Mouse (Mus musculus) cerebellum, postnatal 10 days (tissue): ENCODE measurements at regions not wholly inside any gene's neighbourhood (a gene's known extent, or its start where the extent isn't known, plus 50 kb on each side); places are given as distances from the start of the nearest gene placed in this dataset.

Experiments used
- DNase-seq, 2 experiments: peaks; one replicate each; pipeline ENCODE4 v3.0.0; 2021; ENCODE audit warnings: mixed read lengths in 2 of 2

GRCm38 (mm10) chr14:87348825-87349224 is 67.6 kb upstream of the Tdrd3 start:
- no peak for DNase-seq

GRCm38 (mm10) chr14:87365793-87366192 is 50.6 kb upstream of the Tdrd3 start:
- DNase-seq = no peak
